ENCODE assay signal across 16 mouse cellular contexts in the genomic region with DNA sequence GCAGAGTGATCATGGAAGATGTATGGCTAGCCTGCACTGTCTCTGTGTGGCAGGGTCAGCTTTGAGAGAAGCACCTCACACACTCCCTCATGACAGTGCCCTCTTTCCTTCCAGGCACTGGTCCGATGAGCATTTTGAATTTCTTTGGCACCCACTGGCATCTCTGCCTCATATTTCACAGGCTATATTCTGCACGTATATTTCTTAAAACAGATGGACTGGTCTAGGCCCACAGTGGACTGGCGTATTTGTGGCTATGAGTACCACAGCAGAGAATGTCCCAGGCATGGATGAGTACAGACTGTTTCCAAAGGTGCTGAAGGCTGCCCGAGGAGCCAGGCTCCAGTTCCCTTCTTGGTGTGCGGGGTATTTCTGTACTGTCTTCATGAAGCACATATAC.
"Had no signal": no experiment of that assay in that cellular context is flagged by ENCODE, and none has a peak within 500 bp of the region (broad histone marks: within the 10 kb centered on the region; RNA-seq: fewer than 3 reads in every experiment).

No protein-coding gene starts in this region.

- H3K9ac ChIP-seq: heart, embryonic 13.5 days; heart, embryonic 15.5 days; hindbrain, embryonic 13.5 days; hindbrain, embryonic 15.5 days; kidney, embryonic 15.5 days; limb, embryonic 13.5 days; limb, embryonic 15.5 days; liver, embryonic 12.5 days; liver, embryonic 14.5 days had no signal

- H3K27ac ChIP-seq: heart, embryonic 13.5 days; heart, embryonic 15.5 days; hindbrain, embryonic 13.5 days; hindbrain, embryonic 15.5 days; hindbrain, postnatal 0 days; kidney, embryonic 15.5 days; kidney, postnatal 0 days; limb, embryonic 13.5 days; limb, embryonic 15.5 days; liver, embryonic 12.5 days; liver, embryonic 14.5 days had no signal

- H3K4me2 ChIP-seq: heart, embryonic 11.5 days; heart, embryonic 13.5 days; heart, embryonic 15.5 days; hindbrain, embryonic 13.5 days; hindbrain, embryonic 15.5 days; kidney, embryonic 15.5 days; limb, embryonic 13.5 days; limb, embryonic 15.5 days; liver, embryonic 12.5 days had no signal

- DNase-seq: gastrocnemius, postnatal 10 days; kidney, adult 11 months; layer of hippocampus, adult 9-11 months; layer of hippocampus, postnatal 36 days had no signal

- H3K36me3 ChIP-seq: heart, embryonic 13.5 days; heart, embryonic 15.5 days; hindbrain, embryonic 13.5 days; hindbrain, embryonic 15.5 days; kidney, embryonic 15.5 days; limb, embryonic 13.5 days; limb, embryonic 15.5 days; liver, embryonic 12.5 days had no signal

- H3K27me3 ChIP-seq: heart, embryonic 15.5 days; hindbrain, embryonic 13.5 days; hindbrain, embryonic 15.5 days; kidney, embryonic 15.5 days; limb, embryonic 13.5 days; limb, embryonic 15.5 days; liver, embryonic 12.5 days had no signal

- H3K9me3 ChIP-seq: heart, embryonic 13.5 days; heart, embryonic 15.5 days; hindbrain, embryonic 13.5 days; hindbrain, embryonic 15.5 days; kidney, embryonic 15.5 days; limb, embryonic 13.5 days; liver, embryonic 12.5 days had no signal

- H3K4me3 ChIP-seq: heart, embryonic 13.5 days; heart, embryonic 15.5 days; hindbrain, embryonic 13.5 days; hindbrain, embryonic 15.5 days; kidney, embryonic 15.5 days; limb, embryonic 13.5 days; limb, embryonic 15.5 days; liver, embryonic 12.5 days had no signal

- H3K4me1 ChIP-seq: heart, embryonic 15.5 days; hindbrain, embryonic 13.5 days had no signal
